Mouse (Mus musculus): ENCODE results near the gene Thsd7b. TPM values are rescaled to one million over a fixed set of nuclear protein-coding genes. Genes with fewer than 3 reads are reported as not detected.
"Not testable (repeated sequence)": the region's sequence is repeated elsewhere in the genome, so short reads cannot be mapped to it uniquely, and the experiment has no call there.

The Thsd7b gene
- total RNA-seq, 2 experiments from 2014 or later = 0.23 to 0.50 TPM

DNA sequence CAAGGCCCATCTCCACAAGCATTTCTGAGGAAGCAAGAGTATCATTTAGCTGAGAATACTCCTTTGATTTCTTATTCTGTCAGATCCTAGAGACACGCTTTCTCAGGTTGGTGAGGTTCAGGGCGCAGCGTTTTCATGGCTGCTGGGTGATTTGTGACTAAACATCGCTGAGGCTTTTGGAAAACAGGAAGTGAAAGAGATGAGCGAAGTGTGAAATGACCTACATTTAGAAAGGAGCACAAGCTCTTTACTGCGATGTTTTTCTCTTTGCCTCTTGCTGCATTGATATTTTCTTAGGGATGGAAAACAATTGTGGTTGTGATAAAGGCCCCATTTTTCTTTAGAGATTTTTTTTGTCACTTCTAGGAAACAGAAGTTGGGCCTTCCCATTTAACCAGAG is 351.4 kb downstream of the Thsd7b start:
- DNase-seq (ENCODE audit: low spot score) = no peak

- no peak for DNase-seq (ENCODE audit: low spot score)
Measured at GRCm38 (mm10) chr1:129635146-129635545, 362.0 kb downstream of the Thsd7b start.

- no peak for DNase-seq (ENCODE audit: low spot score)
Measured at GRCm38 (mm10) chr1:129644252-129644861, 371.3 kb downstream of the Thsd7b start.

- DNase-seq (ENCODE audit: low spot score) = not testable (repeated sequence)
Measured at GRCm38 (mm10) chr1:129651448-129651847, 378.3 kb downstream of the Thsd7b start.

DNA sequence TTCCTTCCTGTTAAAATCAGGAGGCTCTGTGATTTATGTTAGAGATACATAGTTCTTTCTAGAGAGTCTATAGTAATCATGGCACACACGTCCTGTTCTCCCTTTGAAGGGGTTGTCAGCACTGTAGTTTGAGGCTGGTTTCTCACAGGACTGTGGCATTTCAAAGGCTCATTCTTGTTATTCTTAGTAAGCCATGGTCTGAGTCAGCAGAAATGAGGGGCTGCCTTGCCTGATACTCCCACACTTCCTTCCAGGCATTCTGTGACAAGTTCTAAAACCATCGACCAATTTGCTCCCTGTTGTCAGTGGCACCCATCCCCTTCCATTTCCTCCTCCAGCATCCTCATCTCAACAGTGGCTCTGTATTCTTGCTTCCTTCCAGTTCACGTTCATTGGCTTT is 384.9 kb downstream of the Thsd7b start:
- DNase-seq (ENCODE audit: low spot score) = no peak

- no peak for DNase-seq (ENCODE audit: low spot score)
Measured at GRCm38 (mm10) chr1:129675878-129676277, 402.8 kb downstream of the Thsd7b start.

DNA sequence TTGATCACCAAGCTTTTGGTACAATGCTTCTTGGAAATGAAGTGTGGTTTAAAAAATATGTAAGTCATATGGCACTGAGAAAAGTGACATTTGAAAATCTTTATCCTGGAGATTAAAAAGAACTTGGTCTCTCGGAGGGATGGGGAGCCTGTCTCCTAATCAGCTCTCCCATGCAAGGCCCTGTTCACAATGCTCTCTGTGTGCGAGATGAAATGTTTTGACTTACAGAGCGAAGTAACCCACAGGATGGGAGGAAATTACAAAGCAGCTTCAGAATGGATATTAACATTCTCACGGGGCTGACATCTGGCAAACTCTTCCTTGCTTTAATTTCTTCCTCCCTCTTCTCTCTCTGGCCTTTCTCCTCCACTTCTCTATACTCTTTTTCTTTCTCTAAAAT is 405.7 kb downstream of the Thsd7b start:
- no peak for DNase-seq (ENCODE audit: low spot score)

- no peak for DNase-seq (ENCODE audit: low spot score)
Measured at GRCm38 (mm10) chr1:129705701-129706100, 432.6 kb downstream of the Thsd7b start.

DNA sequence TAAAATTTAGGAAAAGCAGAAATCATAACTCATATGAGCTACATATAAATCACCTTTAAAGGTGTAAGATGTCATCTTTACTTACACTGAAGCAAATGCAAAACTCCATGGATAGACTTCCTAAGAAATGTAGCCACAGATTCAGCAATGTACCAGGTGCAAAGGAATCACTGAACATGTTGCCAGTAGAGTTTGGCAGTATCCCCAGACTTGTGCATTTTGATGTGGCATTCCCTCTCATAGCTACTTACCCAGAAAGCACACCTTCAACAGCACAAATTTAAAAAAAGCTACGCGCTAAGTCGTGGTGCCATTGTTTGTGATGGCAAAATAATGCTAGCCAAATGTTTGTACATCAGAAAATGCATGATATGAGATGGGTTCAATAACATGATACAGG is 439.6 kb downstream of the Thsd7b start:
- DNase-seq (ENCODE audit: low spot score) = no peak

DNA sequence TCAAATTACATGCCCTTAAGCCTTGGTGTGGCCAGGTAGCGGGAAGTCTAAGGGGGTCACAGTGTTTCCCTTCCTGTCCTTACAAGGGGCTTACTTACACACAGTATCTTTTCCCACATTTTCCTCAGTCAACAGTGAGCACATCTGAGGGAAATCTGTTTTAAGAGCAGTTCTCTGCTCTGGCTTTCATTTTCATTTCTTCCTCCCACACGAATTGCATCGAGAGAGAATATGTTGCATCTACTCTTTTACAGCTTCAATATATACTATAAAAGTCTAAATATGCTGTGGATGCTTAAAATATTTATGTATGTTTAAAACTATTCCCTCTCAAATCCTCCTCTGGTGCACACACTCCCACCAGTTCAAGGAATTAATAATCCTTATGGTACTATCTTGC is 440.5 kb downstream of the Thsd7b start:
- DNase-seq (ENCODE audit: low spot score) = no peak

DNA sequence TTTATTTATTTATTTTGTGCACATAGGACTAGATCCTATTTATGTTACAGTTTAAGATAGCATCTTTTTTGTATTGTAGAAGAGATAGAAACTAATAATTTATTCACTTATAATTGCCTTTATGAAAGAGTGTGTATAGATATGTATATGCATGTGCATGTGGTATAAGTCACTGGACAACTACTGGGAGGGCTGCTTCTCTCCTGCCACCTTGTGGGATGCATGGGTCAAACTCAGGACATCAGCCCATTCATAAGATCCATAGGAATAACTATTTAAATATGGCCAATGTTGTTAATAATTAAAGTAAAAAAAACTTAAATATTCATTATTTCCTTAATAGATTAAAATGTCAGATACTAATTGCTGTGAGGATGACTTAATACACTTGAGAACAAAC is 446.5 kb downstream of the Thsd7b start:
- no peak for DNase-seq (ENCODE audit: low spot score)

DNA sequence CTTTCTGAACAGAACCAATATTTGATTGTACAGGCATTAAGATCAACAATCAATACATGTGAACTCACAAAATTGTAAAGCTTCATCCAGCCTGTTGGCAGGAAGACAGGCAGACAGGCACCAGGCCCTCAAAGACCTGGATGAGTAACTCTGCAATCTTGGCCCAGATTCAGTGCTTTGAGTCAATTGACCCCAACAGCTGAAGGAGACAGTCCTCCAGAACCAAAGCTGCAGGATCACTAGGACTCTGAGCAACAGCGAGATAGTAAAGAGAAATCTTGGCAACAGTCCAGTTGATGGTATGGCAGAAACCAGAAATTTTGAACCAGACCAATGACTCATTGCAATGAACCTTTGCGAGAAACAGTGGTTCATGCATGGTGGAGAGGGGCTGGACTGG is 458.9 kb downstream of the Thsd7b start:
- no peak for DNase-seq (ENCODE audit: low spot score)

- DNase-seq (ENCODE audit: low spot score) = no peak
Measured at GRCm38 (mm10) chr1:129747595-129747994, 474.5 kb downstream of the Thsd7b start.

GRCm38 (mm10) chr1:129756548-129757240 is 483.6 kb downstream of the Thsd7b start:
- DNase-seq (ENCODE audit: low spot score) = no peak

GRCm38 (mm10) chr1:129759003-129759402 is 485.9 kb downstream of the Thsd7b start:
- no peak for DNase-seq (ENCODE audit: low spot score)

DNA sequence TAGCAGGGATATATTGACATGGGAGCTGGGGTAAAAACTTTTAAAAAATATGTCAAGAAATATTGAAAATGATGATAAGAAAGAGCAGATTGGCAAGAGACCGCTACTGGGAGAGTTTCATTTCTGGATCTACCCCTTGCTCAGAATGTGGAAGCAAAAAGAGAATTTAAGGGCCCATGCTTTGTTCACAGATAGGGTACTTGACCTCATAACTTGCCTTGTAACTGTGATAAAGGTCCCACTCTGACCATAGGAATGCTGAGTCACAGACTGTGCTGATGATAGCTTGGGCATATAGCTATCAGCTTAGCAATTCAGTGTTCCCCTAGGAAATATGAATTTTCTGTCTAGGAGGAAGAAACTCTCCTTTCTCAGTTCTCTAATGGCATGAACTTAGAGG is 488.1 kb downstream of the Thsd7b start:
- no peak for DNase-seq (ENCODE audit: low spot score)

GRCm38 (mm10) chr1:129764748-129765147 is 491.6 kb downstream of the Thsd7b start:
- no peak for DNase-seq (ENCODE audit: low spot score)

GRCm38 (mm10) chr1:129777055-129777454 is 504.0 kb downstream of the Thsd7b start:
- DNase-seq (ENCODE audit: low spot score) = no peak

DNA sequence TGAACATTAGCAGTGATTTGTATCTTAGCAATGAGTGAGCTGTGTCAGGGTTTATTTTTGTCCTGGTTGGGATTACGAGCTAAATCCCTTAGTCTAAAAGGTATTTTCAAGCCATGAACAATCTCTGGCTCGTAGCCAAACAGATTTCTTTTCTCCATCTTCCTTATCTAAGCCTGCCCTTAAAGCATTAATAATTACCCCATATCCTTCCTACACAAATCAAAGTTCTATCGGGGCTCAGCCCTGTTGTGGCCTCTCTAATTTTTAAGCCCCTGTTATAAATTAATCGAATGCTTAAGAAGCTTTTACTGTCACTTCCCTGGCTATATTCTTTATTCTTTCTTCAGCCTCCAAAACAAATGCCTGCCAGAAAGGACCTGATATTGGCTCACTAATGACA is 506.4 kb downstream of the Thsd7b start:
- no peak for DNase-seq (ENCODE audit: low spot score)

GRCm38 (mm10) chr1:129780589-129780988 is 507.5 kb downstream of the Thsd7b start:
- no peak for DNase-seq (ENCODE audit: low spot score)

DNA sequence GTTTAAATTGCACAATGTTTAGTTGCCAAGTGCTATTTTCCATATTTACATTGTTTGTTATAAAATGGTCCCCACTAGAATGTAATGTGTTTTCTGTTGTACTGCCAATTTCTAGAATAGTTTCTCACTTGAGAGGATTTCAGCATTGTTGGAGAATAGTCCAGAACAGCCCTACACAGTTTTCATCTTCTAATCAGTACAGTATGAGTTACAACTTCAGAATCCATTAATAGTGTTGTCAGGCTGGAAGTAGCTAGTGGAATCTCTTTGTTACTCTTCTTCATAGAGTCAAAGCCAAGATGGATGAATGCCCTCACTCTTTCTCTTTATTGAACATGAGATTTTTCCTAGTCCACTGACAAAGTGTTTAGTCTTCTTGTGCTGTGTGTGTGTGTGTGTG is 525.4 kb downstream of the Thsd7b start:
- no peak for DNase-seq (ENCODE audit: low spot score)

- DNase-seq (ENCODE audit: low spot score) = no peak
Measured at GRCm38 (mm10) chr1:129826927-129827326, 553.8 kb downstream of the Thsd7b start.

- no peak for DNase-seq (ENCODE audit: low spot score)
Measured at GRCm38 (mm10) chr1:129837324-129837723, 564.2 kb downstream of the Thsd7b start.

All from gastrocnemius, adult 18-20 months (tissue).